Mouse (Mus musculus): Measurements from ENCODE around the gene Fbxl14. TPM values are rescaled to one million over a fixed set of nuclear protein-coding genes. Genes with fewer than 3 reads are reported as not detected.
"Not testable (repeated sequence)": the region's sequence is repeated elsewhere in the genome, so short reads cannot be mapped to it uniquely, and the experiment has no call there.

Fbxl14 gene
- polyA plus RNA-seq, 1 experiment from 2014 or later, result 5.0 TPM

GRCm38 (mm10) chr6:119479876-119480705, 623 bp downstream of the Fbxl14 start:
- peak overlapping the region; percentile 99 for H3K27ac ChIP-seq (ENCODE audit: low read length)
- H3K4me2 ChIP-seq (replicated peaks; ENCODE audit: low read depth, low read length), result peak overlapping the region; percentile 98
- WGBS, result under 1% methylated on average over 69 of the region's 70 CpGs
- H3K4me3 ChIP-seq (ENCODE audit: low read length), result peak overlapping the region; percentile 84
- peak; percentile 33; the same call in 1 of the 2 replicates for ATAC-seq (ENCODE audit: low FRiP score, low TSS enrichment)
- no peaks in the 10 kb centered on the region for H3K27me3 ChIP-seq (ENCODE audit: insufficient read depth, low read length)
- peaks cover 59% of the 10 kb centered on the region for H3K4me1 ChIP-seq (ENCODE audit: insufficient read depth, low read length)
- H3K9ac ChIP-seq (replicated peaks; ENCODE audit: low read length), result peak overlapping the region; percentile 98
- 0 out of 2 replicates have a peak, but pooled peaks cover 7% of the 10 kb centered on the region for H3K36me3 ChIP-seq (ENCODE audit: insufficient read depth, low read length)
- H3K9me3 ChIP-seq (ENCODE audit: low read length), result no peaks in the 10 kb centered on the region

DNA sequence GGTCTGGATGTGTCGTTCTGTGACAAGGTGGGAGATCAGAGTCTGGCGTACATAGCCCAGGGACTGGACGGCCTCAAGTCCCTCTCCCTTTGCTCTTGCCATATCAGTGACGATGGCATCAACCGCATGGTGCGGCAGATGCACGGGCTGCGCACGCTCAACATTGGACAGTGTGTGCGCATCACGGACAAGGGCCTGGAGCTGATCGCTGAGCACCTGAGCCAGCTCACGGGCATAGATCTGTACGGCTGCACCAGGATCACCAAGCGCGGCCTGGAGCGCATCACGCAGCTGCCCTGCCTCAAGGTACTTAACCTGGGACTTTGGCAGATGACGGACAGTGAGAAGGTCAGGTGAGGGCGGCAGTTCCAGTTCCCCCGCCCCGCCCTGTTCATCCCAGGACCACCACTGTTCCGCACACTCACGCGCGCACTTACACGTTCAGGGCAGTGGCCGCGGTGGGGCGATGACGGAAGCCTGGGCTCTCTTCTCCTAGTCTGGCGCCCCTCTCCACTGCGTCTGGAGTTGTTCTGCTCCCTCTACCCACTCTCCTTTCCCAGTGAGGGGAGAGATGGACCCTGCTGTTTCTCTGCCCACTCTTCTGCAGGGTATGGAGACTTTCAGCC, 1.4 kb downstream of the Fbxl14 start:
- Histone ChIP-seq H3K9me3 (ENCODE audit: low read length) (no peaks in the 10 kb centered on the region), H3K9ac (replicated peaks; ENCODE audit: low read length) (peak overlapping the region; percentile 98), H3K36me3 (ENCODE audit: insufficient read depth, low read length) (0 out of 2 replicates have a peak, but pooled peaks cover 7% of the 10 kb centered on the region), H3K27me3 (ENCODE audit: insufficient read depth, low read length) (no peaks in the 10 kb centered on the region), H3K4me1 (ENCODE audit: insufficient read depth, low read length) (peaks cover 64% of the 10 kb centered on the region), H3K4me3 (ENCODE audit: low read length) (peak overlapping the region; percentile 84), H3K4me2 (replicated peaks; ENCODE audit: low read depth, low read length) (peak overlapping the region; percentile 98), H3K27ac (ENCODE audit: low read length) (peak overlapping the region; percentile 13; the same call in 1 of the 2 replicates)
- ATAC-seq (ENCODE audit: low FRiP score, low TSS enrichment), result no peak
- under 1% methylated on average over 33 of the region's 33 CpGs for WGBS

DNA sequence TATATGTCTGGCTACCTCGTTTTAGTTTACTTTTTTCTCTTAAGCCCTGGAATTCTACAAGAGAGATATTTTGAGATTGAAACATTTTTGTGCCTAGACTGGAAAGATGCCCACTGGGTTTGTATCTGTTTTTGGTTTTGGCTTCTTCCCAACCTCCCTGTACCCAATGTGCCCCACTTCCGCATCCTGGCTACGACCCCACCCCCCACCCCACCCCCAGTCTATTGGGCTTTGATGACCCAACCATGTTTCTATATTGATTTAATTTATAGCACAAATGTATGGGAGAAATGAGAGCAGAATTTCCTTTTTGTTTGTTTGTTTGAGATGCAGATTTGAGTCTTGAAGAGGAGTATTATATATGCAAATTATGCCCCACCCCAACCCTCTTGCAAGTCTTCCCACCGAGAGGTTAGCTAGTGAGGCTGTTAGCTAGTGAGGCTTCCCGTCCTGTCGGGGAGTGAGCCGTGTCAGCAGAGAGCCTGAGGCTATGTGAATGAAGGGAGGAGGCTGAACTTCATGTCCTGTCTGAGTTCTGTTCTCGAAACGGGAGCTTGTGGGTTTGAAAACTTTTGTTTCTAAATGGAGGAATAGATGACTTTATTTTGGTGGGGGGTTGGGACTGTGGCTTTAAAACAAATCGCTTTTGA, 2.4 kb downstream of the Fbxl14 start:
- Histone ChIP-seq H3K9ac (replicated peaks; ENCODE audit: low read length) (peak overlapping the region; percentile 54), H3K4me1 (ENCODE audit: insufficient read depth, low read length) (peaks cover 64% of the 10 kb centered on the region), H3K4me2 (replicated peaks; ENCODE audit: low read depth, low read length) (peak overlapping the region; percentile 98), H3K4me3 (ENCODE audit: low read length) (peak overlapping the region; percentile 48)
- not testable (repeated sequence) for H3K27ac ChIP-seq (ENCODE audit: low read length); H3K27me3 ChIP-seq (ENCODE audit: insufficient read depth, low read length); ATAC-seq (ENCODE audit: low FRiP score, low TSS enrichment); H3K9me3 ChIP-seq (ENCODE audit: low read length); H3K36me3 ChIP-seq (ENCODE audit: insufficient read depth, low read length)
- 2% methylated on average over 10 of the region's 10 CpGs for WGBS

GRCm38 (mm10) chr6:119482958-119483600, 3.6 kb downstream of the Fbxl14 start:
- H3K9me3 ChIP-seq (ENCODE audit: low read length), result no peaks in the 10 kb centered on the region
- H3K27me3 ChIP-seq (ENCODE audit: insufficient read depth, low read length), result no peaks in the 10 kb centered on the region
- 30% methylated on average over 16 of the region's 16 CpGs for WGBS
- 0 out of 2 replicates have a peak, but pooled peaks cover 7% of the 10 kb centered on the region for H3K36me3 ChIP-seq (ENCODE audit: insufficient read depth, low read length)
- peak overlapping the region; percentile 55 for H3K9ac ChIP-seq (replicated peaks; ENCODE audit: low read length)
- H3K4me3 ChIP-seq (ENCODE audit: low read length), result peak overlapping the region; percentile 35
- H3K4me2 ChIP-seq (replicated peaks; ENCODE audit: low read depth, low read length), result peak overlapping the region; percentile 98
- H3K27ac ChIP-seq (ENCODE audit: low read length), result peak overlapping the region; percentile 19
- H3K4me1 ChIP-seq (ENCODE audit: insufficient read depth, low read length), result peaks cover 55% of the 10 kb centered on the region
- ATAC-seq (ENCODE audit: low FRiP score, low TSS enrichment), result peak; percentile 40

- WGBS, result 3% methylated on average over 2 of the region's 2 CpGs
- no peak overlapping the region for H3K9ac ChIP-seq (replicated peaks; ENCODE audit: low read length)
- no peak overlapping the region for H3K27ac ChIP-seq (ENCODE audit: low read length)
- no peaks in the 10 kb centered on the region for H3K9me3 ChIP-seq (ENCODE audit: low read length)
- H3K4me2 ChIP-seq (replicated peaks; ENCODE audit: low read depth, low read length), result no peak overlapping the region
- H3K36me3 ChIP-seq (ENCODE audit: insufficient read depth, low read length), result 0 out of 2 replicates have a peak, but pooled peaks cover 7% of the 10 kb centered on the region
- ATAC-seq (ENCODE audit: low FRiP score, low TSS enrichment), result no peak
- H3K27me3 ChIP-seq (ENCODE audit: insufficient read depth, low read length), result no peaks in the 10 kb centered on the region
- no peak overlapping the region for H3K4me3 ChIP-seq (ENCODE audit: low read length)
- peaks cover 50% of the 10 kb centered on the region for H3K4me1 ChIP-seq (ENCODE audit: insufficient read depth, low read length)
Observed at GRCm38 (mm10) chr6:119485486-119485885, 6.0 kb downstream of the Fbxl14 start.

DNA sequence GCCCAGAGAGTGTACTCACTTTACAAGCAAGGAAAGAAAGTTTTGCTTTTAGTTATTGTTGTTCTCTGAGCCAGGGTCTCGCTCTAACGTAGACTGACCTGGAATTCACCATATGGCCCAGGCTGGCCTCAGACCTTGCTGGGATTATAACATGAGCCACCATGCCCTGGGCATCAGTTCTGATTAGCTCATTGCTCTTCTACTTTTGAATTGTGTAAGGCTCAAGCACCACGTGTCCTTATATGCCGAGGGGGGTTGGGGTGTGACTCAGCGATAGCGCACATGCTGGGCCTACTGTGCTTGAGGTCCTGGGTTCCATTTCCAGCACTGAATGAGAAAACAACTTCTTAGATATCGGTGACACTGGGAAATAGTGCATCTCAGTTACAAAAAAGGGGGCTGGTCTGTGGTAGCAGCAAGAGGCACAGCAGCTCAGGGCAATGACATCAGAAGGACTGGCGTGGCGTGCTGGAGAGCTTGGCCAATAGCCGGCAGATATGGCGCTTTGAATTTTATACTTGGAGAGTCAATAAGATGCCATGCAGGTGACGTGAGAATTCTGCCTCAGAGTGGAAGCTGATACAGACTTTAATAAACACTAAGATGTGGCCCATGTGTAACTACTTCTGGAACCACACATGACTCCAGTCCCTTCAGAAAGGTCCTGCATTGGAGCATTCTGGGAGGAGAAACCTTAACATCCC, 7.1 kb downstream of the Fbxl14 start:
- H3K9ac ChIP-seq (replicated peaks; ENCODE audit: low read length), result no peak overlapping the region
- H3K27ac ChIP-seq (ENCODE audit: low read length), result no peak overlapping the region
- H3K4me3 ChIP-seq (ENCODE audit: low read length), result no peak overlapping the region
- H3K27me3 ChIP-seq (ENCODE audit: insufficient read depth, low read length), result no peaks in the 10 kb centered on the region
- no peak for ATAC-seq (ENCODE audit: low FRiP score, low TSS enrichment)
- no peaks in the 10 kb centered on the region for H3K9me3 ChIP-seq (ENCODE audit: low read length)
- H3K4me2 ChIP-seq (replicated peaks; ENCODE audit: low read depth, low read length), result no peak overlapping the region
- 88% methylated on average over 12 of the region's 12 CpGs for WGBS
- H3K4me1 ChIP-seq (ENCODE audit: insufficient read depth, low read length), result peaks cover 47% of the 10 kb centered on the region
- 0 out of 2 replicates have a peak, but pooled peaks cover 3% of the 10 kb centered on the region for H3K36me3 ChIP-seq (ENCODE audit: insufficient read depth, low read length)

GRCm38 (mm10) chr6:119487085-119487458, 7.6 kb downstream of the Fbxl14 start:
- no peak for ATAC-seq (ENCODE audit: low FRiP score, low TSS enrichment)
- Histone ChIP-seq H3K27me3 (ENCODE audit: insufficient read depth, low read length) (no peaks in the 10 kb centered on the region), H3K4me1 (ENCODE audit: insufficient read depth, low read length) (peaks cover 42% of the 10 kb centered on the region), H3K36me3 (ENCODE audit: insufficient read depth, low read length) (0 out of 2 replicates have a peak, but pooled peaks cover 3% of the 10 kb centered on the region), H3K4me3 (ENCODE audit: low read length) (no peak overlapping the region), H3K27ac (ENCODE audit: low read length) (no peak overlapping the region), H3K9me3 (ENCODE audit: low read length) (no peaks in the 10 kb centered on the region), H3K4me2 (replicated peaks; ENCODE audit: low read depth, low read length) (no peak overlapping the region), H3K9ac (replicated peaks; ENCODE audit: low read length) (no peak overlapping the region)
- WGBS, result 87% methylated on average over 7 of the region's 7 CpGs

- Histone ChIP-seq H3K27me3 (ENCODE audit: insufficient read depth, low read length) (no peaks in the 10 kb centered on the region), H3K9ac (replicated peaks; ENCODE audit: low read length) (no peak overlapping the region), H3K4me2 (replicated peaks; ENCODE audit: low read depth, low read length) (no peak overlapping the region), H3K27ac (ENCODE audit: low read length) (no peak overlapping the region), H3K36me3 (ENCODE audit: insufficient read depth, low read length) (0 out of 2 replicates have a peak, but pooled peaks cover 3% of the 10 kb centered on the region), H3K4me1 (ENCODE audit: insufficient read depth, low read length) (peaks cover 42% of the 10 kb centered on the region), H3K4me3 (ENCODE audit: low read length) (no peak overlapping the region), H3K9me3 (ENCODE audit: low read length) (no peaks in the 10 kb centered on the region)
- WGBS, result 89% methylated on average over 9 of the region's 9 CpGs
- no peak for ATAC-seq (ENCODE audit: low FRiP score, low TSS enrichment)
Observed at GRCm38 (mm10) chr6:119487619-119488018, 8.2 kb downstream of the Fbxl14 start.

GRCm38 (mm10) chr6:119489765-119490164, 10.3 kb downstream of the Fbxl14 start:
- ATAC-seq (ENCODE audit: low FRiP score, low TSS enrichment), result no peak
- Histone ChIP-seq H3K27ac (ENCODE audit: low read length) (no peak overlapping the region), H3K36me3 (ENCODE audit: insufficient read depth, low read length) (no peaks in the 10 kb centered on the region), H3K4me2 (replicated peaks; ENCODE audit: low read depth, low read length) (peak overlapping the region; percentile 19; the same call in 1 of the 2 replicates), H3K4me1 (ENCODE audit: insufficient read depth, low read length) (peaks cover 22% of the 10 kb centered on the region), H3K9me3 (ENCODE audit: low read length) (no peaks in the 10 kb centered on the region), H3K27me3 (ENCODE audit: insufficient read depth, low read length) (no peaks in the 10 kb centered on the region), H3K4me3 (ENCODE audit: low read length) (no peak overlapping the region), H3K9ac (replicated peaks; ENCODE audit: low read length) (no peak overlapping the region; the same call in 1 of the 2 replicates)
- 10% methylated on average over 5 of the region's 5 CpGs for WGBS

Data from kidney, embryonic 16.5 days (tissue).